Mouse (Mus musculus): ENCODE measurements around the gene Umad1.

- TF ChIP-seq CTCF (IDR thresholded peaks at IDR 0.05; ENCODE audit: low read depth, low read length) (no peak), GATA1 (IDR thresholded peaks at IDR 0.05; ENCODE audit: borderline replicate concordance, low read length) (no peak), TAL1 (conservative IDR thresholded peaks at IDR 0.05; ENCODE audit: low read depth, low read length) (no peak), GATA2 (IDR thresholded peaks at IDR 0.05; ENCODE audit: borderline replicate concordance, low read depth, low read length) (no peak), POLR2AphosphoS5 (IDR thresholded peaks at IDR 0.05; ENCODE audit: insufficient replicate concordance, low read depth, low read length) (no peak)
These were observed 178.8 kb downstream of the Umad1 start for GRCm38 (mm10) chr6:8437937-8438336.

All from G1E (cell line).